Mouse (Mus musculus) hindbrain, postnatal 0 days (tissue): Measurements from ENCODE around the gene Slc7a14. TPM values are rescaled to one million over a fixed set of nuclear protein-coding genes. Genes with fewer than 3 reads are reported as not detected.

ENCODE experiments used
- ATAC-seq: fragments of 200-750 bp; cut with Nextera tagmentation; 2 replicates; pipeline ENCODE4 v1.8.0; 2017; ENCODE audit warnings: mild to moderate bottlenecking, moderate TSS enrichment, moderate library complexity
- DNase-seq: peaks from one replicate; pipeline ENCODE4 v3.0.0-alpha.2; 2015; ENCODE audit warnings: low spot score
- H3K27ac ChIP-seq: fragments of 300-500 bp; sonication (generic); 2 replicates; pipeline ENCODE4 v1.5.1; 2014; ENCODE audit warnings: mild to moderate bottlenecking
- H3K27me3 ChIP-seq: fragments of 300-500 bp; sonication (generic); 2 replicates; pipeline ENCODE4 v1.6.1; 2014; ENCODE audit warnings: low read length, mixed read lengths; ENCODE audit not compliant: insufficient read depth
- H3K36me3 ChIP-seq: fragments of 300-500 bp; sonication (generic); 2 replicates; pipeline ENCODE4 v1.6.1; 2014; ENCODE audit warnings: low read length, mixed read lengths; ENCODE audit not compliant: insufficient read depth
- H3K4me1 ChIP-seq: fragments of 300-500 bp; sonication (generic); 2 replicates; pipeline ENCODE4 v1.6.1; 2014; ENCODE audit warnings: antibody characterized with exemption, low read length, mixed read lengths; ENCODE audit not compliant: insufficient read depth
- H3K4me2 ChIP-seq: fragments of 300-500 bp; sonication (generic); 2 replicates; pipeline ENCODE4 v1.6.1; 2014; ENCODE audit warnings: low read depth, mild to moderate bottlenecking, low read length, moderate library complexity, mixed read lengths
- H3K4me3 ChIP-seq: fragments of 300-500 bp; sonication (generic); 2 replicates; pipeline ENCODE4 v1.5.1; 2014; ENCODE audit warnings: low read length
- H3K9ac ChIP-seq: fragments of 300-500 bp; sonication (generic); replicated peaks from 2 replicates; pipeline ENCODE4 v1.6.1; 2014; ENCODE audit warnings: mild to moderate bottlenecking, low read length, moderate library complexity, mixed read lengths
- H3K9me3 ChIP-seq: fragments of 300-500 bp; sonication (generic); 2 replicates; pipeline ENCODE4 v1.6.1; 2016; ENCODE audit warnings: low read length, mixed read lengths
- CTCF ChIP-seq: IDR thresholded peaks from 2 replicates; pipeline ENCODE4 v1.5.1; 2016; ENCODE audit warnings: antibody characterized with exemption, control low read depth, low read depth
- WGBS: fragments of 180-500 bp; shearing (Covaris S2); extraction: QIAGEN DNeasy Blood & Tissue Kit; methylation state at CpG from one replicate; pipeline ENCODE4 v1.1.7; 2014; 5-methylcytosine and 5-hydroxymethylcytosine counted together
- polyA plus RNA-seq: library from polyadenylated mRNA; unstranded; fragments of >200 nt; fragmentation: Nextera tagmentation; extraction: Ambion mirVana; gene quantifications from 2 replicates; pipeline ENCODE4 v1.2.1, GENCODE M21; 2015
- total RNA-seq: library from RNA; depleted of rRNA; stranded (reverse); fragments of >200 nt; gene quantifications from 2 replicates; pipeline ENCODE4 v1.2.3, GENCODE M21; 2014

The Slc7a14 gene
- total and polyA plus RNA-seq, 2 experiments from 2014 or later = 9.2 to 23.6 TPM

- Histone ChIP-seq H3K9me3 (no peaks in the 10 kb centered on the region), H3K4me3 (no peak overlapping the region), H3K4me2 (no peak overlapping the region), H3K36me3 (no peaks in the 10 kb centered on the region), H3K4me1 (no peaks in the 10 kb centered on the region), H3K27me3 (no peaks in the 10 kb centered on the region), H3K27ac (no peak overlapping the region; the same call in 1 of the 2 replicates), H3K9ac (no peak overlapping the region)
- no peak for TF ChIP-seq CTCF
- peak; percentile 51; the same call in 1 of the 2 replicates for ATAC-seq
- 57% methylated on average over 3 of the region's 3 CpGs for whole genome bisulfite sequencing
- peak; percentile 39 for DNase-seq
These were observed 14.1 kb upstream of the Slc7a14 start for GRCm38 (mm10) chr3:31324231-31324654.

GRCm38 (mm10) chr3:31309371-31309933 lies 726 bp downstream of the Slc7a14 start:
- Histone ChIP-seq H3K4me3 (peak overlapping the region; percentile 70), H3K4me1 (no peaks in the 10 kb centered on the region), H3K36me3 (no peaks in the 10 kb centered on the region), H3K4me2 (peak overlapping the region; percentile 69), H3K27me3 (no peaks in the 10 kb centered on the region), H3K9me3 (no peaks in the 10 kb centered on the region), H3K27ac (peak overlapping the region; percentile 79), H3K9ac (peak overlapping the region; percentile 86)
- TF ChIP-seq CTCF = no peak; the same call in 1 of the 2 replicates
- WGBS = 2% methylated on average over 33 of the region's 36 CpGs
- peak; percentile 64 for ATAC-seq
- peak; percentile 47 for DNase-seq

GRCm38 (mm10) chr3:31308906-31309305 lies 1.3 kb downstream of the Slc7a14 start:
- Histone ChIP-seq H3K4me2 (peak overlapping the region; percentile 69), H3K4me1 (no peaks in the 10 kb centered on the region), H3K4me3 (peak overlapping the region; percentile 70), H3K9me3 (no peaks in the 10 kb centered on the region), H3K36me3 (no peaks in the 10 kb centered on the region), H3K27me3 (no peaks in the 10 kb centered on the region), H3K9ac (peak overlapping the region; percentile 86), H3K27ac (peak overlapping the region; percentile 79; the same call in 1 of the 2 replicates)
- DNase-seq (peak; percentile 51), ATAC-seq (peak; percentile 21)
- WGBS = 2% methylated on average over 14 of the region's 14 CpGs
- no peak for TF ChIP-seq CTCF

- WGBS = 80% methylated on average over 6 of the region's 6 CpGs
- peak overlapping the region; percentile 70; the same call in 1 of the 2 replicates for H3K4me3 ChIP-seq
- no peak overlapping the region for H3K27ac ChIP-seq
These were observed 2.2 kb downstream of the Slc7a14 start for GRCm38 (mm10) chr3:31307936-31308335.

GRCm38 (mm10) chr3:31291673-31292602 lies 18.2 kb downstream of the Slc7a14 start:
- no peak for TF ChIP-seq CTCF
- Histone ChIP-seq H3K9me3 (no peaks in the 10 kb centered on the region), H3K36me3 (no peaks in the 10 kb centered on the region), H3K4me3 (no peak overlapping the region), H3K4me2 (no peak overlapping the region), H3K4me1 (no peaks in the 10 kb centered on the region), H3K27ac (no peak overlapping the region), H3K27me3 (no peaks in the 10 kb centered on the region), H3K9ac (no peak overlapping the region)
- DNase-seq (no peak), ATAC-seq (peak; percentile 47; the same call in 1 of the 2 replicates)
- 59% methylated on average over 11 of the region's 11 CpGs for WGBS

More at GRCm38 (mm10) chr3:31307936-31308335, 2.2 kb downstream of the Slc7a14 start:
- no peaks in the 10 kb centered on the region for H3K36me3 ChIP-seq
- no peaks in the 10 kb centered on the region for H3K9me3 ChIP-seq
- no peaks in the 10 kb centered on the region for H3K4me1 ChIP-seq
- no peak for DNase-seq
- TF ChIP-seq CTCF = no peak
- peak overlapping the region; percentile 69 for H3K4me2 ChIP-seq
- H3K9ac ChIP-seq = no peak overlapping the region
- no peaks in the 10 kb centered on the region for H3K27me3 ChIP-seq
- ATAC-seq = no peak

GRCm38 (mm10) chr3:31287421-31287948 lies 22.7 kb downstream of the Slc7a14 start:
- Histone ChIP-seq H3K36me3 (no peaks in the 10 kb centered on the region), H3K9ac (no peak overlapping the region), H3K4me1 (no peaks in the 10 kb centered on the region), H3K4me2 (no peak overlapping the region), H3K4me3 (no peak overlapping the region), H3K27ac (no peak overlapping the region), H3K9me3 (no peaks in the 10 kb centered on the region), H3K27me3 (no peaks in the 10 kb centered on the region)
- no peak for TF ChIP-seq CTCF
- DNase-seq (peak; percentile 53), ATAC-seq (no peak)
- 44% methylated on average over 3 of the region's 3 CpGs for WGBS
